Mouse (Mus musculus): ENCODE results near the gene BC005624.

BC005624 gene

DNA sequence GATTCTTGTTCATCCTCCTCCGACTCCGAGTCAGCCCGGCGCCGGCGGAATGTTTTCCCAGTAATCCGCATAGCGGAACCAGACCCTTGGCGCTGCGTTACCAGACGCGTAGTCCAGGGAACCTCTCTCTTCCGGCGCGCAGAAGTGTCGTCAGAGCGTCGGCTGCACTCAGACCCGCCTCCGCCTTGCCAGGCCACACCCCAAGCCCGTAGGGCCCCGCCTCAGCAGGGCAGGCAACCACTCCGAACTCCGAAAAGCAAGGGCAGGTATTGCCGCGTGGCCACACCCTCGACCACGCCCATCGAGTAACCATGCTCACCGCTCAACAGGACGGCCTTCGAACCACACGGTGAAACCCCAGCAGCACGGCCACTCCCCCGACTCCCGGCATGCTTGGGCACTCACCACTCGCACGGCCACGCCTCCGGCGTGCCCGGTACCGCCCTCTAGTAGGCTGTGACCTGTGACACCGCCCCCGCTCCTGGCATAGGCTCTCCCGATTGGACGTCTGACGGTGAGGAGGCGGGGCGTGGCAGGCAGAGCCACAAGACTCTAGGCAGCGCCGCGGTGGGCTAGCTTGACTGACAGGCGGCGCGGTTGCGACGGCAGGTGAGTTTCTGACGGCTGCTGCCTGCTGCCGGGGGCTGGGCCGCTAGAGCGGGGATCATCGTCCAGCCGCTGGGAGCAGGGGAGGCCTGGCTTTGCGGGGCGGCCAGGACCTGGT lies at the start of gene BC005624, which contains the start of gene Usp20:
TSS of gene BC005624 (minus strand) at position 412 of the 724 bp plus-strand sequence.
TSS of gene Usp20 (plus strand) at position 490 of the 724 bp plus-strand sequence.
- peak; percentile 100 for DNase-seq (ENCODE audit: low spot score)

- DNase-seq (ENCODE audit: low spot score) = no peak
Measured at GRCm38 (mm10) chr2:31026642-31027041, 44.6 kb upstream of the BC005624 start.

DNA sequence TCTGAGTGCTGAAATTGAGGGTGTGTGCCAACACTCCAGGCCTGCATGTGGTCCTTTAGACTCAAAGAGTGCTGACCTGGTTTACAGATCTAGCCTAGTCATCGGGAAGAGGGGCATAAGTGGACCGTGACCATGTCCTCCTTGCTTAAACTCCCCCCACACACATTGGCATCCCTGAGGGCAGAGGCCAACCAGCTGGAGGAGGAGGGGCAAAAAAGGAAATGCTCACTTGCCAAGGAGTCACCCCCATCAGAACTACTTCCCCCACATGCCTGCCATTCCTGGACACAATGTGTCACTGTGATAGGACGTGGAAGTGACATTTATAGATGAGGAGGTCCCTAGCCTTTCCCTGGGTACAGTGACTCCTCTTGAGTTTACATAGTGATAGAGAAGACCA lies 43.5 kb upstream of the BC005624 start:
- DNase-seq (ENCODE audit: low spot score) = no peak

DNA sequence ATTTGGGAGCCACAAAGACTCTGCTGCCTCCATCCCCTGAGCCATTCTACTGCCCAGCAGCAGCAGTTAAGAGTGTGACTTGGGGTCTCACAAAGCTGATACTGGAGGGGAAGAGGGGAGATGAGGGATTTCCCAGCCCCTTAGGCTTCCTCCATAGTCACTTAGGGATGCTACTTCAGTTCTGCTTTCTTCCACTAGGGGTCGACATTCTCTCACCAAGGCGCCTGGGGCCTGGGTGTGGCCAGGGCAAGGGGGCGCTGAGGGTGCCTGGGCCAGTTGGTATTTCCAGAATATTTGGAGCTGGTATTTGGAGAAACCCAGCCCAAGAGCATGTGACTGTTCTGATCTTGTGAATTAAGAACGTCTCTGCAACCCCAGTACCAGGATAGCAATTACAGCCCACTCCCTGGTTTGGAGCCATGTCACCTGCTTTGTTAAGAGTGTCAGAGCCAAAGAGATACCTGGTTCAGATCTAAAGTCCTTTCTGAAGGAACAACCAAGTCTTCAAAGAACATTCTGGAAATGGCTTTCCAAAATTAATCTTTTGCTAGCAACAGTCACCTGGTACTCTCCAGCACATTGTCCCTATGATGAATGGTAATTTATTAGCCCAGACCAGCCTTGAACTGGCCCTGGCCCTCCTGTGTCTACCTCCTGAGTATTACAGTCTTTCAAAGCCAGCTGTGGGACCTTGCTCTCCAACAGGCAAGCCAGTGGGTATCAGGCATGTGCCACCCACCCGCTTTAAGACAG lies 42.8 kb upstream of the BC005624 start:
- DNase-seq (ENCODE audit: low spot score) = peak; percentile 64

DNA sequence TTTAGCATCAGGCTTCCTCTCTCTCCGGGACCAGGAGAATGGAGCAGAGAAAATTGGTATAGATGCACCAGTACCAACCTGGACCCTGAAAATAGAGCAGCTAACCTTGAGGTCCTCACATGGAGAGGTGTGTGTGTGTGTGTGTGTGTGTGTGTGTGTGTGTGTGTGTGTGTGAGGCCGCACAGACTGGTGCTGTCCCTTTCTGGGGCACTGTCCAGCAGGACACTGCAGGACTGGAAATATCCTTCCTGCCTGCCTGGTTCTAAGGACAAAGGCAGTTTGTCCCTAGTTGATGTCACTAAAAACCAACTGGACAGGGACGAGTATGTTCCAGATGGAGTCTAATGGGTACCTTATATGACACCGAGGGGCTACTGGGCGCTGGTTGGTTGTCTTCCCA lies 41.9 kb upstream of the BC005624 start:
- no peak for DNase-seq (ENCODE audit: low spot score)

DNA sequence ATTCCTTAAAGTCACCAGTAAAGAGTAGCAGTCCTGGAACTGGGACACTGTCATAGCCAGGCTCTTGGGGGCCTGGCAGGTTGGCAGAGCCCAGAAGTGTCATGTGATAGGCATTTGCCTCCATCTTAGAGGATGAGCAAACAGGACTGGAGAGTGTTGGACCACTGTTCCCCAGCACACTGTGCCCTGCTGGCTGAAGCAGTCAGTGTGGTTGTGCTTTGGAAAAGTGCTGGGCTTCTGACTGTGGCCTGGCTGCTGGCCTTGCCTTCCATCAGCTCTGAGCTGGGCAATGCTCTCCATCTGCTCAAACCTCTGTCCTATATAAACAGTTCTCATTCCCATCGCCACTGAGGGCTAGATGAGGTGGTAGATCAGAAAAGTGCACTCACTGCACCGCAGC lies 38.2 kb upstream of the BC005624 start:
- DNase-seq (ENCODE audit: low spot score) = no peak

GRCm38 (mm10) chr2:31019011-31019410 lies 37.0 kb upstream of the BC005624 start:
- no peak for DNase-seq (ENCODE audit: low spot score)

- no peak for DNase-seq (ENCODE audit: low spot score)
Measured at GRCm38 (mm10) chr2:31018519-31018918, 36.5 kb upstream of the BC005624 start.

DNA sequence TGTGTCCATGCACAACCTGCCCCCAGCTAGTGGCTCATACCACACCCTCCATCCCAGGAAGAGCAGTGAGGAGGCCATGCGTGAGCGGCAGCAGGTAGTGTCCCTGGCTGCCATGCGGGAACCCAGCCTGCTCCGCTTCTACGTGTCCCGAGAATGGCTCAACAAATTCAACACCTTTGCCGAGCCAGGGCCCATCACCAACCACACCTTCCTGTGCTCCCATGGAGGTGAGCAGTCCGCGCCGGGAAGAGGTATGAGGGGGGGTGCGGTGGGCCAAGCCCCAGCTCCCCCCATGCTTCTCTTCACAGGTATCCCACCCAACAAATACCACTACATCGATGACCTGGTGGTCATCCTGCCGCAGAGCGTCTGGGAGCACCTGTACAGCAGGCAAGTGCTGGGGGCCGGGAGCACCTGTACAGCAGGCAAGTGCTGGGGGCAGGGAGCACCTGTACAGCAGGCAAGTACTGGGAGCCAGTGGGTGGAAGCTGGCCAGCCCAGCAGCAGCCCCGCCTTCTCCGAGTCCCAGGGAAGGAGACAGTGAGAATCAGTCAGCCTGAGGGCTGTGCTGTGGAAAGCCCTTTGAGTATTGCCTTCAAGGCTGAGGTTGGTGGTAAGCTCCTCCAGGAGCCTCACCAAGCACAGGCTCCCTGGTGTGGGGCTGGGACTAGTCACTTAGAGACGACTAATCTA lies 35.8 kb upstream of the BC005624 start:
- DNase-seq (ENCODE audit: low spot score) = no peak

- no peak for DNase-seq (ENCODE audit: low spot score)
Measured at GRCm38 (mm10) chr2:31013371-31014120, 31.5 kb upstream of the BC005624 start.

DNA sequence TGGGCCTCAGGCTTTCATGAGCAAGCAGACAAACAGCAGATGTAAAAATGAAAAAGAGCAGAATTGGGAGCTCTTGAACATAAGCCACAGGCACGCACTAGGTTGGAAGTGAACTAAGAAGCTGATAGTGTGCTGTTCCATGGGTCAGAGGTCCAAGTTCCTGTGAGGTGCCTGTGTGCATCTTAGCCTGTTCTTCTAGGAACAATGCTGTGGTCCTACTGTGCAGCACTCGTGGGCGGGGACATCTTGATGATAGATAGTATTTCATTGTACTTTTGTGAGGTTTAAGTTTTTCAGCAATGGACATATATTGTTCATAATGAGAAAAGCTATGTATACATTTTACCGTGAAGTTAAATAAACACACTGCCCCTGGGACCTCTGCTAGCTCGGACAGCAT lies 25.2 kb upstream of the BC005624 start:
- DNase-seq (ENCODE audit: low spot score) = no peak

- no peak for DNase-seq (ENCODE audit: low spot score)
Measured at GRCm38 (mm10) chr2:31006434-31006833, 24.4 kb upstream of the BC005624 start.

DNA sequence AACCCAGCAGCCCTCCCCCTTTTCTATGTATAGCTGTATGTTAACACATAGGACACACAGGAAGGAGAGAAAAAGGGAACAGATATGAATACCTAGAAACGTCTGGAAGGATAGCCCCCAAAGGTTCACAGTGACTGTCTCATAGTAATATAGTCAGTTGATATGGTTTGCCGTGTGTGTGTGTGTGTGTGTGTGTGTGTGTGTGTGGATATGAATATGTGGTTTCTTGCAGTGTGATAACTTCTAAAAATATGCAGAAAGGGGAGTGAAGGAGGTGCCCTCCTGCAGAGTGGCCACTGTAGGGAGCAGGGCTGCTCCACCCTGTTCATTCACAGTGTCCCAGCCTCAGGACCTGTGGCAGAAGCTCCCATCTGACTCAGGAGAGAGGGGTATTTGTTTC lies 23.5 kb upstream of the BC005624 start:
- DNase-seq (ENCODE audit: low spot score) = no peak

DNA sequence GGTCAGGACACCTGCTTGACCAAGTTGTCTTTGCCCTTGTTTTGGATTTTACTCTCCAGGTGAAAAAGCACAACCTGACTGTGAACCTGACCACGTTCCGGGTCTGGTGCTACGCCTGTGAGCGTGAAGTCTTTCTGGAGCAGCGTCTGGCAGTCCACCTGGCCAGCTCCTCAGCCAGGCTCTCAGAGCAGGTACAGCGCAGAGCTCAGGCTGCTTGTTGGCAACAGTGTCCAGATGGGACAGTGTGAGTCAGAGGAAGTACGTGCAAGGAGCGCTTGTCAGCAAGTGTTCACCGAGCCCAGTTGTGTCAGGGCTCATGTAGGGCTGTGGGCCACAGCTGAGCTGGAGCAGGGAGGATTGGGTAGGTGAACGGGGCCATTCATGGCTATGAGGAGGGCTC lies 20.9 kb upstream of the BC005624 start:
- DNase-seq (ENCODE audit: low spot score) = no peak

- no peak for DNase-seq (ENCODE audit: low spot score)
Measured at GRCm38 (mm10) chr2:30998443-30999260, 16.7 kb upstream of the BC005624 start.

GRCm38 (mm10) chr2:30995432-30995996 lies 13.5 kb upstream of the BC005624 start:
- DNase-seq (ENCODE audit: low spot score) = no peak

DNA sequence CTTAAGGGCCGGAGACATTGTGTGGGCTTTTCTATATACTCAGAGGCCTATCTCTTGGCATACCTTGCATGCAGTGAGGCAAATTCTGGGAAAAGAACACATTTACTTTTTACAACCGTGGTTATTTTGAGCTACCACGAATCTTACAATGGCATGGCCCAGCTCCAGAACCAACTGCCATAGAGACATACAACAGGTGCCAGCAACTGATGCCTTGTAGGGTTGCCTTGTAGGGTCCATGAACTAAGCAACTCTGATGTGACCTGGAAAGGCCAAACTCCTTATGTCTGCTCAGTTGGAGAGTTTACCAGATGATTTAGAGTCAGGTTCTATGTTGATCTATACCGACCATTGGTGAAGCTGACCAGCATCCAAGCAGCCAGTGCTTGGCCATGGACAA lies 12.9 kb upstream of the BC005624 start:
- DNase-seq (ENCODE audit: low spot score) = no peak

DNA sequence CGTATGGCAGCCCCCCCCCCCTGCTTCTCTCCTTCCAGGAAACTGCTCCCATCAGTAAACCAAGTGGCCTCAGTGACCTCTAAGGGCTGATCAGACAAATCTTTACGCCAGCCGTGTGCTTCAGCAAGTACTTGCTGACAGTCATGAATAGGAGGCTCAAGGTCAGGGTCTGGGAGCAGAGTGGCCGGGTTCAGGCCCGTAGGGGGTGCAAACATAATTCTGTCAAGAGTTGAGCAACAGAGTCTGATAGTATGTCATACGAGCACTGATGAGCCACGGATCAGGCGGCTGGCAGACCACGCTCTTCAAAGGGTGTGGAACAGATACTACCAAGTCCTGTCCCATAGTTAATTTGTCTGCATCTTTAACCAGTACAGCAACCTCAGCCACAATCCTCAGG lies 8.2 kb upstream of the BC005624 start:
- no peak for DNase-seq (ENCODE audit: low spot score)

GRCm38 (mm10) chr2:30985111-30986020 lies 3.4 kb upstream of the BC005624 start:
- peak; percentile 82 for DNase-seq (ENCODE audit: low spot score)

- no peak for DNase-seq (ENCODE audit: low spot score)
Measured at GRCm38 (mm10) chr2:30983024-30983423, 1.0 kb upstream of the BC005624 start.

Data from lung, postnatal 25 days (tissue).